Mouse (Mus musculus): ENCODE data around the gene Zfp738.
"Not testable (repeated sequence)": the region's sequence is repeated elsewhere in the genome, so short reads cannot be mapped to it uniquely, and the experiment has no call there.

Gene Zfp738

GRCm38 (mm10) chr13:67686971-67687370 is at the start of gene Zfp738:
TSS of gene Zfp738 (minus strand) at chr13:67687071.
- no peak for DNase-seq (ENCODE audit: low spot score)

- DNase-seq (ENCODE audit: low spot score), result not testable (repeated sequence)
Observed at GRCm38 (mm10) chr13:67734391-67734790, 47.5 kb upstream of the Zfp738 start.

GRCm38 (mm10) chr13:67729441-67729840 is 42.6 kb upstream of the Zfp738 start:
- peak; percentile 6 for DNase-seq (ENCODE audit: low spot score)

- peak; percentile 33 for DNase-seq (ENCODE audit: low spot score)
Observed at GRCm38 (mm10) chr13:67728641-67729318, 41.9 kb upstream of the Zfp738 start, which contains the start of gene Zfp65. TSS of gene Zfp65 (minus strand) at chr13:67729173.

DNA sequence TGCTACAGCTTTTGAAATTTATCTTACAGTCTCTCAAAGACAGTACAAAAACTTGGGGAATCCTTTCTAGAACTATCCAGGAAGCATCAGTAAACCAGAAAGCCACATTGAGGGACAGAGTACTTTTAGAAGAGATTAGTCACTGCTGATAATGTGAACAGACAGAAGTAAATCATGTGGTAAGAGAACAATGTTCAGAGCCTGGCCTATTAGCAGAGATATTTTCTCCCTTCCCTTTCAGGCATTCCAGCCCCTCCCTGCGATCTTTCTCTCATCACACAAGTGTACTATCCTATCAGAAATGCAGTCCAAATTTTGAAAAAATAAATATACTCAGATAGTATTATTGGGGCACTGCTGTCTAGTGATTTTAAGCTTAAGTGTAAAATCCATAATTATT is 41.2 kb upstream of the Zfp738 start:
- no peak for DNase-seq (ENCODE audit: low spot score)

DNA sequence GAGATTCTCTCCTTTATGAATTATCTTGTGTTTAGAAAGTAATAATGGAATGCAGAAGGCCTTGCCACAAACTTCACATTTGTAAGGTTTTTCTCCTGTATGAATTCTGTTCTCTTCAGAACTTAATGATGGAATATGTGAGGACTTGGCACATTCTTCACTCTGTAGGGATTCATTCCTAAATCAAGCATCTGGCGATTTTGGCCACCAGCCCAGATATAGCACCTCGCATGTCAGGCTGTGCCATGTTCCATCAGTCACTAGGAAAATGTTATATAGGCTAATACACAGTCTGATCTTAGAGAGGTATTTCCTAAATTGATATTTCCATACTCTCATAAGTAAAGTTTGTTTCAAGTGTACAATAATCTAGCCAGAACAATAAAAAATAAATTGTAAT is 38.5 kb upstream of the Zfp738 start:
- DNase-seq (ENCODE audit: low spot score), result not testable (repeated sequence)

DNA sequence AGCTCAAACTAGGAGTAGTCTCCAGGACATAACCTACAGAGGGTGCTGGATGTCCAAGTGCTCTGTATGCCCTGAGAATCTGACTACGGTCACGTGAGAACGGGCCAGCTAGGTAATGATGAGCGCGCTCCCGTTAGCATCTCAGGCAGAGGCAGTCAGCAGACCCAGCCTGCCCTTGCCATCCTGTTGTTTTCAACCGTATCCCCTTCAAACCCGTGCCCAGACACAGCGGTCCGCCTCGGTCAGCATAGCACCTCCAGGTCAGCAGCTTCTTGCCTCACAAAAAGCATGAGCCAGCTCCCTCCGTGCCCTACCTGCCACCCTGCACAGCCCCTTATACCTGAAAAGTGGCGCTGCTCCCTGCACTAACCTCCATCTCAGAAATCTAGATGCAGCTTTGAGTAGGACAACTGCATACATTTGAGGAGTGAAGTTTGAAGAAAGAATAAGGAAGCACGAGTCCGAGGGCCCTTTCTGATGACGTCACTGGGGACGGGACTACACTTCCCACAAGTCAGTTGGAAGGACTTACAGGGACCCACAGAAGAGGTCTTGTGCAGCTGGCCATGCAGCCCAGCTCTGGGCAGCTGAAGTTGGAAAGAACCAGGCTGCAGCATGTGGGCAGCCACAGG is 37.1 kb upstream of the Zfp738 start:
- peak; percentile 79 for DNase-seq (ENCODE audit: low spot score)

- not testable (repeated sequence) for DNase-seq (ENCODE audit: low spot score)
Observed at GRCm38 (mm10) chr13:67683841-67684240, 3.0 kb downstream of the Zfp738 start.

- peak; percentile 69 for DNase-seq (ENCODE audit: low spot score)
Observed at GRCm38 (mm10) chr13:67682959-67683735, 3.7 kb downstream of the Zfp738 start.

DNA sequence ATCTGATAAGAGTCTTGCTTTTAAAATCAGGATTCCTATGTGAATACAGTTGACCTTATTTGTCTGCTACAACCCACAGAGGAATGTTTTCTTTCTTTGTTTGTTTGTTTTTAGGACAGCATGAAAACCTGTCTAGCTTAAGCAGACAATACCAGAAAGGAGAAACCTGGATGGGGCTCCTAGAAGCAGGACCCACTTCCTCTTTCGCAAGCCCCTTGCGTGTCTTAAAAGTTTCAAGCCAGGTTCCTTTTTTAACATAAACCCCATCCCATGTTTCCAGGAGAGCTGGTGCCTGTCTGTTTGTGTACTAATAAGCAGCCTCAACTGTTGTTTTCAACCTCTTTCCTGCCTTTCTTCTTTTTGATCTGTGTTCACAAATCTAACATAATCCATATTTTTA is 12.0 kb downstream of the Zfp738 start:
- no peak for DNase-seq (ENCODE audit: low spot score)

DNA sequence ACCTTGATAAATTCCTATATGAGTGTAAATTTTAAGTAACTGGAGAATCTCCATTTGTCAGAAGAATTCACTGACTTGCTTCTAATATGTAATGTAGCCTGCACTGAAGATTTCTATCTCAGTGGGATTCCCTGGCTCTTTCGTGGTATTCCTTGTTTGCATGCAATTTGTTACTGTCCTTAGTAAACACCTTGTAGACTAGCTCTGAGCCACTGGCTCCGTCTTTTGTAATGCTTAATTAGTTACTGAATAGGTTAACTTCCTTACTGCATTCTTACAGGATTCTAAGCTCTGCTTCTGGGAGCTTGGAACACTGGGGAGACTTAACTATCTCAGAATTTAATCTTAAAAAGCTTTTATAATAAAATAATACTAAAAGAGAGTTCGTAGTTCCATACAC is 34.4 kb downstream of the Zfp738 start:
- no peak for DNase-seq (ENCODE audit: low spot score)

- DNase-seq (ENCODE audit: low spot score), result peak; percentile 74
Observed at GRCm38 (mm10) chr13:67637294-67638007, 49.4 kb downstream of the Zfp738 start, which contains the start of the genes Gm49345 and Zfp729a. TSS of gene Gm49345 (minus strand) at chr13:67637769. TSS of gene Zfp729a (minus strand) at chr13:67637791.

- DNase-seq (ENCODE audit: low spot score), result no peak
Observed at GRCm38 (mm10) chr13:67610108-67610507, 76.8 kb downstream of the Zfp738 start.

- DNase-seq (ENCODE audit: low spot score), result peak; percentile 84
Observed at GRCm38 (mm10) chr13:67609066-67609876, 77.6 kb downstream of the Zfp738 start, which contains the start of gene Zfp729b. TSS of gene Zfp729b (minus strand) at chr13:67609707.
